Mouse (Mus musculus): ENCODE measurements around the gene 1110004F10Rik. TPM values are rescaled to one million over a fixed set of nuclear protein-coding genes. Genes with fewer than 3 reads are reported as not detected.
A peak's percentile ranks its signal among the peaks of the same experiment; 100 is the strongest.

Gene 1110004F10Rik
- polyA plus RNA-seq (2014; fragmentation: Nextera tagmentation; extraction: Ambion mirVana): 338 and 365 TPM in 2 replicates

GRCm38 (mm10) chr7:116039196-116039537 lies at the start of gene 1110004F10Rik:
1110004F10Rik (plus strand) TSS chr7:116039397.
- ATAC-seq (ENCODE audit: insufficient read depth, low FRiP score, low TSS enrichment) (no peak), DNase-seq (ENCODE audit: low spot score) (no peak)
- H3K4me1 ChIP-seq (ENCODE audit: control insufficient read depth, insufficient read depth, low read length): peaks cover 22% of the 10 kb centered on the region
- H3K4me3 ChIP-seq (ENCODE audit: low read depth, low read length): peak within 1 kb of the TSS; percentile 50
- peak within 1 kb of the TSS; percentile 39; the same call in 1 of the 2 replicates for H3K27ac ChIP-seq (ENCODE audit: low read depth, low read length)
- no peaks in the 10 kb centered on the region for H3K9me3 ChIP-seq (ENCODE audit: control insufficient read depth, low read length)
- H3K4me2 ChIP-seq (ENCODE audit: low read depth): peak within 1 kb of the TSS; percentile 93
- H3K27me3 ChIP-seq (ENCODE audit: control insufficient read depth, insufficient read depth, low read length): peaks cover 35% of the 10 kb centered on the region
- H3K36me3 ChIP-seq (ENCODE audit: control insufficient read depth, insufficient read depth, low read length): no peaks in the 10 kb centered on the region
- peak within 1 kb of the TSS; percentile 54 for H3K9ac ChIP-seq (ENCODE audit: low read length)
- 0% methylated on average over 11 of the region's 11 CpGs for WGBS

DNA sequence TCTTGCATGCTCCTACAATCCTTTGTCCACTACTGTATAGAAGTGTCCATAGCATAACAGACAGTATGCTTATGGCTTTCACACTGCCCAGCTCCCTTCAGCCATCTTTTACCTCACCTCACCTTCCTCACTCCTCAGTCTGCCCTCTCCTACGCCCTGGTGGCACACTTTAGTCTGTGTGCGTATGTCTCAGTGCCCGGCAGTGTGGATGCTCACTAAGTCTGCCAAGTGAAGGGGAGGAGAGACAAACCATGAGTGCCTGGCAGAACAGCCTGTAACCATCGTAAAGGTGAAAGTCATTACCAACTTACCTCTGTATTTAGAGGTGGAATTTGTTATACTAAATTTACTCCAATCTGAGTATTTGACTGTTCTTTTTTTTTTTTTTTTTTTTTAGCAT lies 36.5 kb upstream of the 1110004F10Rik start:
- DNase-seq (ENCODE audit: low spot score) (no peak), ATAC-seq (ENCODE audit: insufficient read depth, low FRiP score, low TSS enrichment) (no peak)

DNA sequence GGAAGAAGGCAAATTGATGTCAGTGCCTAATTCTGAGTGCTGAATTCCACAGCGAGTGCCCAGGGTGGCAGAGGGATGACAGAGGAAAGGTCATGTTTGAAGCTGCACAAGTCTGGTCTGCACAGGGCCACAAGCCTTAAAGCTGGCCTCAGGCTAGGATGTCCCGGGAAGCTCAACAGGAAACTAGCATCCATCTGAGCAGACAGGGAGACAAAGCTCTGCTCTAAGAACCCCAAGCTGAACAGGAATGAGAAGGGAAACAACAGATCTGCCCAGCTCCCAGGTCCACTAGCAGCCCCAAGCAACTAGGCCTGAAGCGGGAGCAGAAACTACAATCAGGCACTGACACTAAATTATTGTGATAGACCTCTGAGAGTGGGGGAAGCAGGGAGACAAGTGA lies 9.2 kb upstream of the 1110004F10Rik start:
- WGBS: 23% methylated on average over 3 of the region's 3 CpGs
- peak overlapping the region; percentile 92 for H3K9ac ChIP-seq (ENCODE audit: low read length)
- peaks cover 16% of the 10 kb centered on the region for H3K4me1 ChIP-seq (ENCODE audit: control insufficient read depth, insufficient read depth, low read length)
- H3K4me2 ChIP-seq (ENCODE audit: low read depth): peak overlapping the region; percentile 99
- ATAC-seq (ENCODE audit: insufficient read depth, low FRiP score, low TSS enrichment) (no peak), DNase-seq (ENCODE audit: low spot score) (no peak)
- peak overlapping the region; percentile 62 for H3K4me3 ChIP-seq (ENCODE audit: low read depth, low read length)
- peaks cover 2% of the 10 kb centered on the region; the same call in 1 of the 2 replicates for H3K27me3 ChIP-seq (ENCODE audit: control insufficient read depth, insufficient read depth, low read length)
- H3K9me3 ChIP-seq (ENCODE audit: control insufficient read depth, low read length): no peaks in the 10 kb centered on the region
- 0 out of 2 replicates have a peak overlapping the region, but pooled peaks have one; percentile 56 for H3K27ac ChIP-seq (ENCODE audit: low read depth, low read length)
- H3K36me3 ChIP-seq (ENCODE audit: control insufficient read depth, insufficient read depth, low read length): no peaks in the 10 kb centered on the region

More for the DNA sequence above, 36.5 kb upstream of the 1110004F10Rik start:
- WGBS: 92% methylated on average over 4 of the region's 4 CpGs
- no peaks in the 10 kb centered on the region for H3K27me3 ChIP-seq (ENCODE audit: control insufficient read depth, insufficient read depth, low read length)
- no peaks in the 10 kb centered on the region for H3K9me3 ChIP-seq (ENCODE audit: control insufficient read depth, low read length)
- H3K4me3 ChIP-seq (ENCODE audit: low read depth, low read length): no peak overlapping the region
- H3K9ac ChIP-seq (ENCODE audit: low read length): no peak overlapping the region
- no peak overlapping the region for H3K27ac ChIP-seq (ENCODE audit: low read depth, low read length)
- no peak overlapping the region for H3K4me2 ChIP-seq (ENCODE audit: low read depth)
- no peaks in the 10 kb centered on the region for H3K36me3 ChIP-seq (ENCODE audit: control insufficient read depth, insufficient read depth, low read length)
- H3K4me1 ChIP-seq (ENCODE audit: control insufficient read depth, insufficient read depth, low read length): no peaks in the 10 kb centered on the region

- H3K27ac ChIP-seq (ENCODE audit: low read depth, low read length): peak overlapping the region; percentile 86
- H3K9me3 ChIP-seq (ENCODE audit: control insufficient read depth, low read length): no peaks in the 10 kb centered on the region
- H3K27me3 ChIP-seq (ENCODE audit: control insufficient read depth, insufficient read depth, low read length): peaks cover 9% of the 10 kb centered on the region
- H3K4me1 ChIP-seq (ENCODE audit: control insufficient read depth, insufficient read depth, low read length): peaks cover 18% of the 10 kb centered on the region
- DNase-seq (ENCODE audit: low spot score): peak; percentile 70
- no peaks in the 10 kb centered on the region for H3K36me3 ChIP-seq (ENCODE audit: control insufficient read depth, insufficient read depth, low read length)
- peak overlapping the region; percentile 62 for H3K4me3 ChIP-seq (ENCODE audit: low read depth, low read length)
- peak overlapping the region; percentile 92 for H3K9ac ChIP-seq (ENCODE audit: low read length)
- WGBS: 6% methylated on average over 26 of the region's 26 CpGs
- H3K4me2 ChIP-seq (ENCODE audit: low read depth): peak overlapping the region; percentile 99
- no peak for ATAC-seq (ENCODE audit: insufficient read depth, low FRiP score, low TSS enrichment)
These were observed 8.4 kb upstream of the 1110004F10Rik start for GRCm38 (mm10) chr7:116030597-116031387.

- no peak for ATAC-seq (ENCODE audit: insufficient read depth, low FRiP score, low TSS enrichment)
- WGBS: under 1% methylated on average over 14 of the region's 14 CpGs
- Histone ChIP-seq H3K27ac (ENCODE audit: low read depth, low read length) (peak overlapping the region; percentile 86), H3K4me2 (ENCODE audit: low read depth) (peak overlapping the region; percentile 99), H3K36me3 (ENCODE audit: control insufficient read depth, insufficient read depth, low read length) (no peaks in the 10 kb centered on the region), H3K27me3 (ENCODE audit: control insufficient read depth, insufficient read depth, low read length) (peaks cover 15% of the 10 kb centered on the region), H3K9me3 (ENCODE audit: control insufficient read depth, low read length) (no peaks in the 10 kb centered on the region), H3K9ac (ENCODE audit: low read length) (peak overlapping the region; percentile 92), H3K4me1 (ENCODE audit: control insufficient read depth, insufficient read depth, low read length) (peaks cover 18% of the 10 kb centered on the region), H3K4me3 (ENCODE audit: low read depth, low read length) (peak overlapping the region; percentile 62)
- no peak for DNase-seq (ENCODE audit: low spot score)
These were observed 7.8 kb upstream of the 1110004F10Rik start for GRCm38 (mm10) chr7:116031388-116031717.

- Histone ChIP-seq H3K9me3 (ENCODE audit: control insufficient read depth, low read length) (no peaks in the 10 kb centered on the region), H3K27me3 (ENCODE audit: control insufficient read depth, insufficient read depth, low read length) (peaks cover 21% of the 10 kb centered on the region), H3K27ac (ENCODE audit: low read depth, low read length) (peak overlapping the region; percentile 86), H3K4me3 (ENCODE audit: low read depth, low read length) (peak overlapping the region; percentile 62), H3K9ac (ENCODE audit: low read length) (peak overlapping the region; percentile 92), H3K36me3 (ENCODE audit: control insufficient read depth, insufficient read depth, low read length) (no peaks in the 10 kb centered on the region), H3K4me2 (ENCODE audit: low read depth) (peak overlapping the region; percentile 99), H3K4me1 (ENCODE audit: control insufficient read depth, insufficient read depth, low read length) (peaks cover 22% of the 10 kb centered on the region)
- DNase-seq (ENCODE audit: low spot score) (peak; percentile 72), ATAC-seq (ENCODE audit: insufficient read depth, low FRiP score, low TSS enrichment) (peak; percentile 36; the same call in 1 of the 2 replicates)
- under 1% methylated on average over 65 of the region's 65 CpGs for WGBS
These were observed 7.2 kb upstream of the 1110004F10Rik start for GRCm38 (mm10) chr7:116031718-116032595.

- Histone ChIP-seq H3K36me3 (ENCODE audit: control insufficient read depth, insufficient read depth, low read length) (no peaks in the 10 kb centered on the region), H3K4me3 (ENCODE audit: low read depth, low read length) (peak overlapping the region; percentile 72), H3K4me2 (ENCODE audit: low read depth) (peak overlapping the region; percentile 99), H3K27me3 (ENCODE audit: control insufficient read depth, insufficient read depth, low read length) (peaks cover 26% of the 10 kb centered on the region), H3K27ac (ENCODE audit: low read depth, low read length) (peak overlapping the region; percentile 86), H3K9ac (ENCODE audit: low read length) (peak overlapping the region; percentile 92), H3K4me1 (ENCODE audit: control insufficient read depth, insufficient read depth, low read length) (peaks cover 24% of the 10 kb centered on the region), H3K9me3 (ENCODE audit: control insufficient read depth, low read length) (no peaks in the 10 kb centered on the region)
- ATAC-seq (ENCODE audit: insufficient read depth, low FRiP score, low TSS enrichment) (peak; percentile 43), DNase-seq (ENCODE audit: low spot score) (peak; percentile 83)
- 0% methylated on average over 11 of the region's 11 CpGs for WGBS
These were observed 6.4 kb upstream of the 1110004F10Rik start for GRCm38 (mm10) chr7:116032596-116033307.
